Mouse (Mus musculus): Measurements from ENCODE around the gene Scube1.

The Scube1 gene

DNA sequence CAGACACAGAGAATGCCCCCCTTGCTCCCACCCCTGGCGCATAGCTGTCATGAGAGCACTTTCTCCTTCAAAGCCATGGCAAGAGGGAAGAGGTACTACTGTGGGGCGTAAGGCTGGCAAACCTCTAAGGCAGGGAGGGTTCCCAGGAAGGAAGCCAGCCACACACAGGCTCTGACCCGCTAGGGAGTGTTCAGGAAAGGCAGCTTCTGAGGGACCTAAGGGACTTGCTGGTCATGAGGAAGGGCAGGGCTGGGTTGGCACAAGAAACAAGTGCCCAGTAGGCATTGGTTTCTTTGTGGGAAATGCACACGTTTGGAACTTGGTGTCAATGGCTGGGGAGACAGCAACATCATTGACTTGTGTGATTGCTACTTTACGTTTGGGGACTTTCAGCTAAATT lies 158.8 kb downstream of the Scube1 start:
- DNase-seq (ENCODE audit: low spot score in 2 of 2) = no peak

DNA sequence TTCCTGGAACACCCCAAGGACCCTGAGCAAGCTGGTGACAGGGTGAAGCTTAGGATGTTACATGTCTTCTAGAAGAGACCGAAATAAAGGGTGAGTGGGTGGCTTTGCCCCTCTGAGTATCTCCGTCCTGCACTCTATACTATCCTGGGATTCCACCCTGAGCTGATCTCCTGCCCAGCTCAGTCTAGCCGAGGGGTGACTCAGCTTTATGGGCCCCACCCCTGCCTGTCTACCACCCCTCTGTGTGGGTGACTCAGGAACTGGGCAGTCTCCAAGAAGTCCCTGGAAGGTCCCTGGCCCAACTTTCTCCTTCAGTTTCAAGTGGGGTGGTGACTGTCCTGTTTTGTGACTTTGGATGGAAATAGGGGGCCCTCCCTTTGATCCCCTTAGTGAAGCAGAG lies 159.4 kb downstream of the Scube1 start:
- DNase-seq (ENCODE audit: low spot score in 2 of 2) = peak; percentile 29 to 47

DNA sequence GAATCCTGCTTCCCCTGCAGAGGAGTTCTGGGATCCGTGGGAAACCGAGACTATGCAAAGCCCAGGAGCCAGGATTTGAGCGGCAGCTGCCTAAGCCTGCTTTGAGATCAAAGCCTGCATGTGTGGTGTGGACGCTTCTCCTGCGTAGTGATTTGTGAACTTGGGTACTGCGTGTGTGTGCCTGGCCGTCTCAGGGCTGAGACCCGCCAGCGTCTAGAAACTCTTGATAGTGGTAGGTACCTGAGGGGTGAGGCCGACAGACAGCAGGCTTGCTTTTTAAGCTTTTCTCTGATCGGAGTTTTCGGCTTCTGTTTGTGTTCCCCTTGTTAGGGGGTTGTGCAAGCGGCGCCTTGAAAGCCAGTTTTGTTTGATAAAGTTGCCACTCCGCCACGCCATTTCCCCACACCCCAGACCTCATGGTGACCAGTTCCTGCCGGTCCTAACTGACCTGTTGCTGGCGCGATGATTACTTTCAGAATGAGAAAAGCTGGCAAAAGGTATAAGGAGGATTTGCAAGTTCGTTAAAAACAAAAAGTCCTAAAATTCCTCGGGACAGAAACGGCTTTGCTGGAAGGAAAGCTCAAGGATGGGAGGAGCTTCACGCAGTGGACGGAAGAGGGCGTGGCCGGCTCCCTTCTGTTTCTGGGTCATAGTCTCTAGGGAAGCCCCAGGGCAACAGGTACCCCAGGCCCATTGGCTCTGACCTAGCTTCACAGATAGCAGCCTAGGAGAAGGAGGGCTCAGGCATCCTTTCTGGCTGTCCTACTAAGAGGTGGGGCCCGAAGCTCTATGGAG lies 160.8 kb downstream of the Scube1 start:
- peak; percentile 39 to 47 for DNase-seq (ENCODE audit: low spot score in 2 of 2)

DNA sequence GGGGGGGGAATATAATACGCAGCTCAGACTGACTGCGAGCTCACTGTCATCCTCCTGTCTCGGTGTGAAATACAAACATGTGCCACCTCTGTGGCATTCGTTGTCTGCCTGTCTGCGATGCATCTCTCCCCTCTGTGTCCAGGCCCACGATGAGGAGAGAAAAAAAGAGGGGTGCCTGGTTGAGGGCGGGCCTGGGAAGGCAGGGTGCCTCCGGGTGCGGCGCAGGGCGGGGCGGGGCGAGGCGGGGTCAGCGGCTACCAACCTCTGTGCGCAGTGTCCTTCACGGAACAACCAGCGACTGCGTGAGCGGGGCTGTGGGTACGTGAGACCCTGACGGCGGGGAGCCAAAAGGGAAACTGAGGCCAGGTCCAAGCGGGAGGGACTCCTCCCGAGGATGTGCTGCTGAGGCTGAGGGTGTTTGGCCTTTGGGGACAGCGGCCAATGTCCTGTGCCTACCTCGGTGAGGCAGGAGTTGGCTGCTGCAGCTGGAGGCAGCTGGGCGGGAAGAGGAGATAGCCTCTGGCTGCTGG lies 161.4 kb downstream of the Scube1 start, which contains the start of the genes Tspo and Mcat:
TSS of gene Tspo (plus strand) at position 266 of the 530 bp plus-strand sequence.
TSS of gene Mcat (minus strand) at position 461 of the 530 bp plus-strand sequence.
- DNase-seq (ENCODE audit: low spot score in 2 of 2) = peak; percentile 76 to 79

DNA sequence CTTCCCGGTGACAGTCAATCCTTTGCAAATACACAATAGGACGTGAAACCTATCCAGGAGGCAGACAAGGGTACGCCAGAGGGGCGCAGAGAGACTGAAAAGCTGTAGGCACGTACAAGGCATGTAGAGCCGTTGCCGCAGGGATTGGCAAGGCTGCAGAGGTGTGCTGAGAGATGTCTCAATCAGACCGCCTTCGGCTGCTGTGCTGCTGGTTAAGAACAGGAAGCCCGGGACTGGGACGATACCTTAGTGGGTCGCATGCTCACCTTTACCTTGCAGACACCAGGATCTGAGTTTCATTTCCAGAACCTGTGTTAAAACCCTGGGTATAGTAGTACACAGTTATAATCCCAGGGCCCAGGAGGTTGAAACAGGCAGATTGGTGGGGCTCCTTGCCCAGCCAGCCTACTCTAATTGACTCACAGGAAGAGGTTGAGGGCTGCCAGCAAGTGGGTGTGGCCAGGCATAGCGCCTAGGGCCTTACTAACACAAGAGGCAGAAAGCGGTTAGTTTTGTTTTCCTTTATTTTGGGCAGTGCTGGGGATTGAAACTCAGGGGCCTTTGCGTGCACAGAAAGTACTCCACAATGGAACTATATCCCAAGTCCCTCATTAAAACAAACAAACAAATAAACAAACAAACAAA lies 162.1 kb downstream of the Scube1 start:
- DNase-seq (ENCODE audit: low spot score in 2 of 2) = peak; percentile 52 to 66

DNA sequence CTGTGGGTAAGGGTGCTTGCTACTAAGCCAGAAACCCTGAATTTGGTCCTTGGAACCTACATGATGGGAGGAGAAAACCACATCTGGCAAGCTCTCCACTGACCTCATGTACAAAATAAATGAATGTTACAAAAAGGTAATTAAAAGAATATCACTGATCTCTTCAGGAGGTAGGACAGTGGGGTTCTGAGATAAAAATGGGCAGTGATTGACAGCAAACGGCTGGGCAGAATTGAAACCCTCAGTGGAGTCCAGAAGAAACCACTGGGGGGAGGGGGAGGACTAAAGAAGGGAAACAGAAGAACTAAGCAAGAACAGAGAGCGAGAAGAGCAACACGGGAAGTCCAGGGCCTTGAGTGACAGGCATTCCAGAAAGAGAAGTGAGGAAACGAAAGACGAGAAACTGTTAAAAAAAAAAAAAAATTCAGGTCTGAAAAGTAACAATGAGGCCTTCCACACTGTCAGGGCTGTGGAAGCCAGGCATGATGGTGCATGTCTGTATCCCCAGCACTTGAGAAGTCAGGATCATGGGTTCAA lies 163.8 kb downstream of the Scube1 start:
- no peak for DNase-seq (ENCODE audit: low spot score in 2 of 2)

DNA sequence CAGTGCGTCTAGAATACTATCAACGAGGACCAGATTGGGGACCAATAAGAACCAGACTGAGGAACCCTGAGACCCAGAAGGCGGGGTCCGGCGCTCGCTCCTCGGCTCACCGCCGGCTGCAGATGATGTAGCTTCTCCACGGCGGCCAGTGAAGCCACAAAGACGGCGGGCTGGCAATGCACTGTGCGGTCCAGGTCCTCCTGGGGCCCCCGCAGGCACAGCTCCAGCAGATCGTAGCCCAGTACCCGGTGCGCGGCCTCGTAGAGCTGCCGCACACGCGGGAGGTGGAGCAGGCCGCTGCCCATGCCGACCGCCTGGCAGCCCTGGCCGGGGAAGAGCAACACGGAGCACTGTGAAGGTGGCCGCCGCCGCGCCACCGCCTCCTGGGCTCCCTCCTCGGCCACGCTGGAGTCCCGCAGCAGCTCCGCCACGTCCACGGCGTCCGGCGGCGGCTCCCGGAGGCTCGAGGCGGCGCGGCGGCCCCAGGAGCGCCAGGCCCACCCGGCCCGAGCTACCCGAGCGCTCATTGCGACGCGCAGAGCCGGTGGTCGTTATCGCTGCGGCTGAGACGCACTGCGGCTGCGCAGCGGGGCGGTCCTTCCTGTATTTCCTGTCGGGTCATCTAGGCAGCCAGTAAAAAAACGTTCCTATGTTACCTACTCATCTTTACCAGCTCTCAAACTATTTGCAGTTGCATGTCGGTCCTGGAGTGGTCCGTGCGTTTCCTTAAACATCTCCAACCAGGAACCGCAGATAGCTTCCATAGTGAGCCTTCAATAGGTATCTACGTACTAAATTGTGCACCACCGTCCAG lies 169.5 kb downstream of the Scube1 start:
- DNase-seq (ENCODE audit: low spot score in 2 of 2) = peak; percentile 79 to 82

All from spleen, postnatal 14 days (tissue).